Mouse (Mus musculus) limb, embryonic 14.5 days (tissue): ENCODE results near the gene Fitm1. TPM values are rescaled to one million over a fixed set of nuclear protein-coding genes. Genes with fewer than 3 reads are reported as not detected.

ENCODE experiments used
- ATAC-seq: fragments of 200-750 bp; cut with Nextera tagmentation; 2 replicates; pipeline ENCODE4 v1.8.0; 2017; ENCODE audit warnings: low read depth, moderate number of reproducible peaks, moderate TSS enrichment; ENCODE audit not compliant: low FRiP score
- DNase-seq: peaks from one replicate; pipeline ENCODE4 v3.0.0-alpha.2; 2015; ENCODE audit warnings: low spot score
- H3K27ac ChIP-seq: fragments of 300-500 bp; sonication (generic); replicated peaks from 2 replicates; pipeline ENCODE4 v1.5.1; 2014; ENCODE audit warnings: low read depth, mild to moderate bottlenecking, low read length, moderate library complexity, mixed read lengths
- H3K27me3 ChIP-seq: fragments of 300-500 bp; sonication (generic); 2 replicates; pipeline ENCODE4 v1.6.1; 2014; ENCODE audit warnings: low read length, mixed read lengths; ENCODE audit not compliant: control insufficient read depth, insufficient read depth
- H3K36me3 ChIP-seq: fragments of 300-500 bp; sonication (generic); 2 replicates; pipeline ENCODE4 v1.6.1; 2014; ENCODE audit warnings: mild to moderate bottlenecking, low read length, moderate library complexity, mixed read lengths; ENCODE audit not compliant: control insufficient read depth, insufficient read depth
- H3K4me1 ChIP-seq: fragments of 300-500 bp; sonication (generic); 2 replicates; pipeline ENCODE4 v1.6.1; 2014; ENCODE audit warnings: antibody characterized with exemption, low read length, mixed read lengths; ENCODE audit not compliant: control insufficient read depth, insufficient read depth
- H3K4me2 ChIP-seq: fragments of 300-500 bp; sonication (generic); replicated peaks from 2 replicates; pipeline ENCODE4 v1.6.1; 2014; ENCODE audit warnings: low read depth, mild to moderate bottlenecking, low read length, moderate library complexity; ENCODE audit not compliant: severe bottlenecking
- H3K4me3 ChIP-seq: fragments of 300-500 bp; sonication (generic); replicated peaks from 2 replicates; pipeline ENCODE4 v1.5.1; 2014; ENCODE audit warnings: low read length
- H3K9ac ChIP-seq: fragments of 300-500 bp; sonication (generic); 2 replicates; pipeline ENCODE4 v1.6.1; 2014; ENCODE audit warnings: mild to moderate bottlenecking, low read depth, low read length, moderate library complexity; ENCODE audit not compliant: severe bottlenecking
- H3K9me3 ChIP-seq: fragments of 300-500 bp; sonication (generic); 2 replicates; pipeline ENCODE4 v1.6.1; 2016; ENCODE audit warnings: low read length; ENCODE audit not compliant: control insufficient read depth
- POLR2A ChIP-seq: fragments of 200-500 bp; IDR thresholded peaks from 2 replicates; pipeline ENCODE4 v1.8.0; 2012; ENCODE audit warnings: inconsistent platforms, mild to moderate bottlenecking, moderate library complexity, borderline replicate concordance; ENCODE audit not compliant: insufficient read depth, insufficient read length; ENCODE audit errors: extremely low read depth
- whole genome bisulfite sequencing: fragments of 180-500 bp; shearing (Covaris S2); extraction: QIAGEN DNeasy Blood & Tissue Kit; methylation state at CpG from one replicate; pipeline ENCODE4 v1.1.7; 2014; 5-methylcytosine and 5-hydroxymethylcytosine counted together
- polyA plus RNA-seq, 2 experiments: library from polyadenylated mRNA; depleted of rRNA in 1 of 2; stranded (reverse) in 1 of 2; unstranded in 1 of 2; fragments of >200 nt; fragmentation: Nextera tagmentation in 1 of 2; extraction: Ambion mirVana in 1 of 2; gene quantifications; 2 replicates each; pipeline versions ENCODE4 v1.2.1 to v1.2.3; 2012 to 2014

The Fitm1 gene
- polyA plus RNA-seq, 2 experiments: 26.9 to 30.9 TPM

DNA sequence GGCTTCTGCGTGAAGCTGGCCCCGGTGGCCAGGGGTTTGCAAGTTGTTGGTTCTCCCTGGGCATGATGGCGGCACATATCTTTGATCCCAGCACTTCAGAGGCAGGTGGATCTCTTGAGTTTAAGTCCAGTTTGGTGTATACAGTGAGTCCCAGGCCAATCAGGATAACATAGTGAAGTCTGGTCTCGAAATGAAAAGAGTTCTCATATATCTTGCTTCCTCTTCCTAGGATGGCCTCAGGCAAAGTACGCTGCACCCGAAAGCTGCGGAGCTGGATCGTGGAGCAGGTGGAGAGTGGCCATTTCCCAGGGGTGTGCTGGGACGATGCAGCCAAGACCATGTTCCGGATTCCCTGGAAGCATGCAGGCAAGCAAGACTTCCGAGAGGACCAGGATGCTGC is 29.4 kb downstream of the Fitm1 start:
- Histone ChIP-seq H3K4me2 (peak overlapping the region; percentile 49; the same call in 1 of the 2 replicates), H3K9ac (no peak overlapping the region), H3K9me3 (no peaks in the 10 kb centered on the region), H3K27me3 (no peaks in the 10 kb centered on the region), H3K4me3 (no peak overlapping the region), H3K27ac (no peak overlapping the region), H3K4me1 (peaks cover 5% of the 10 kb centered on the region), H3K36me3 (peaks cover 73% of the 10 kb centered on the region)
- DNase-seq: no peak
- no peak for TF ChIP-seq POLR2A
- WGBS: 86% methylated on average over 11 of the region's 11 CpGs
- ATAC-seq: no peak

DNA sequence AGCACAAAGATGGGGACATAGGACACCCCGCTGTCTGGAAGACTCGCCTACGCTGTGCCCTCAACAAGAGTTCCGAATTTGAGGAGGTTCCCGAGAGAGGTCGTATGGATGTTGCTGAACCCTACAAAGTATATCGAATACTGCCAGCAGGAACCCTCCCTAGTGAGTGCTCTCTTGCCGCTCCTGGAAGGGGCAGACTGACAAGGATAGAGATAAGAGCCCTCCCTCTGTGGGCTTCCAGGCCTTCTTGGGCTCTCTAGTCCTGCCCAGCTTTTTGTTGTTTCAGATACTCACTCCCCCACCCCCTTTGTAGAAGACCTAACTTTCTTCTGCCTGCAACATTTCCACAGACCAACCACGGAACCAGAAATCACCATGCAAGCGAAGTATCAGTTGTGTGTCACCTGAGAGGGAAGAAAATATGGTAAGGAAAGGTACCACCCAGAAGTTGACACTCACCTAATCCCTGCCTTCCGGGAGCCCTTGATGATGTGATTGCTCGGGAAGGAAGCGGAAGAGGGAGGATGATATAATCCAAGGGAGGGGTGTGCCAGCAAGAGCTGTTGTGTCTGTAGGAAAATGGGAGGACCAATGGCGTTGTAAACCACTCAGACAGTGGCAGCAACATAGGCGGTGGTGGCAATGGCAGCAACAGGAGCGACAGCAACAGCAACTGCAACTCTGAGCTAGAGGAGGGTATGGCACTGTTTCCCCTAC is 30.5 kb downstream of the Fitm1 start:
- H3K9me3 ChIP-seq: no peaks in the 10 kb centered on the region
- ATAC-seq (no peak), DNase-seq (no peak)
- WGBS: 95% methylated on average over 16 of the region's 16 CpGs
- peaks cover 64% of the 10 kb centered on the region for H3K36me3 ChIP-seq
- H3K4me3 ChIP-seq: no peak overlapping the region
- no peak for TF ChIP-seq POLR2A
- H3K9ac ChIP-seq: no peak overlapping the region
- H3K27ac ChIP-seq: no peak overlapping the region
- H3K4me1 ChIP-seq: peaks cover 5% of the 10 kb centered on the region
- H3K4me2 ChIP-seq: no peak overlapping the region
- H3K27me3 ChIP-seq: no peaks in the 10 kb centered on the region

DNA sequence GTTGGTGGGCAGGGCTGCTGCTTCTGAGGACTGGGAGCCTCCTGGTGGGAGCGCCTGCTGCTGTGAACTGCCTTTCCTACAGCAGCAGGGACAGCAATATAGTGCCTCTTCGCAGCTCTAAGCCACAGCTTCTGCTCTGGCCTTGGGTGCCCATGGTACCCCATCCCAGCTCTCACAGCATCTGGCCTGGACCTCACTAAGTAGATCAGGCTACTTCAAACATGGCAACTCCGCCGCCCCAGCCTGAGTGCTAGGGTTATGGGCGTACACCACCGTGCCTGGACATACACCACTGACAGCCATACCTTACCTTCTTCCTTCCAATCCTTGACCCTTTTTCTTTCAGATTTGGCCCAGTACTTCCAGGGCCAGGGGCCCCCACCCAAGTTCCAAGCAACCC is 32.9 kb downstream of the Fitm1 start:
- Histone ChIP-seq H3K4me1 (peaks cover 5% of the 10 kb centered on the region), H3K27me3 (no peaks in the 10 kb centered on the region), H3K9ac (no peak overlapping the region), H3K4me3 (no peak overlapping the region), H3K27ac (no peak overlapping the region), H3K4me2 (no peak overlapping the region), H3K36me3 (peaks cover 40% of the 10 kb centered on the region), H3K9me3 (no peaks in the 10 kb centered on the region)
- ATAC-seq (no peak), DNase-seq (no peak)
- TF ChIP-seq POLR2A: no peak
- 96% methylated on average over 6 of the region's 6 CpGs for WGBS

DNA sequence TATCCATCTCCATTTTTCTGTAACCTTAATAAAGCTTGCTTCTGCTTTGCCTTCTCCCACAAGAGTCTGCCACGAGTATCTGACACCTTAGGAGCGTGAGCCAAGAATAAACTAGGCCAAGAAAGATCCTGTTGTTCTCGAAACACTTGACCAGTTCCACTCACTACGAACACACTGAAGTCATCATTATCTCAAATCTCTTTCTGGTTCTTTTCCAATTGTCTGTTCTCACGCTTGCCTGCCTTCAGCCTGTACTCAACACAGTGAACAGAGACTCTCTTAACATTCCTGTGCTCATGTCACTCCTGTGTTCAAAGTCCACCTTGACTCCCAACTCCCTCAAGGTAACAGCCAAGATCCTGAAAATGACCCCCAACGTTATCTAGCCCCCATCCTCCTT is 37.9 kb downstream of the Fitm1 start:
- no peak for ATAC-seq

DNA sequence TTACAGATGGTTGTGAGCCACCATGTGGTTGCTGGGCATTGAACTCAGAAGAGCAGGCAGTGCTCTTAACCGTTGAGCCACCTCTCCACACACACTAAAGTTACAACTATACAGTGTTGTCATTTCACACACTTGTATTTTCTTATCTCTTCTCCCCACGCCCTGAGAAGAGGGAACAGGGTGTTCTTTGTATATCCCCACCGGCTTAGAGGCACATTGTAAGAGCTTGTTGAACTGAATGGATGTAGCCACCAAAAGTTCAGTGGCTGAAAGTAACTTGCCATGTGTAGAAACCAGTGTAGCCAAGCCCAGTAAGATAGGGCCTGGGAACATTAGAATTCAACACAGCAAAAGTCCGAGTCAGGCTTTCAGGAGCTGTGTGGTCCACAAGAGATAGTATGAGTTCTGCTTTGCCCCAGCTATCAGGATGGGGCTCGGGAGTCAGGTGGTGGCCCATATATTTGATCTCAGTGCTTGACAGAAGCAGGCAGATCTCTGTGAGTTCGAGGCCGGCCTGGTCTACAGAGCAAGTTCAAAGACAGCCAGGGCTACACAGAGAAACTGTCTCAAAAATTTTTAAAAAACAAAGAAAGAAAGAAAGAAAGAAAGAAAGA is 39.3 kb downstream of the Fitm1 start:
- DNase-seq (no peak), ATAC-seq (no peak)
- TF ChIP-seq POLR2A: no peak
- Histone ChIP-seq H3K9me3 (no peaks in the 10 kb centered on the region), H3K4me3 (no peak overlapping the region), H3K9ac (no peak overlapping the region), H3K27me3 (no peaks in the 10 kb centered on the region), H3K27ac (no peak overlapping the region), H3K4me1 (no peaks in the 10 kb centered on the region; the same call in 1 of the 2 replicates), H3K36me3 (peaks cover under 1% of the 10 kb centered on the region; the same call in 1 of the 2 replicates), H3K4me2 (no peak overlapping the region)
- WGBS: 85% methylated on average over 7 of the region's 7 CpGs

More for the DNA sequence above, 37.9 kb downstream of the Fitm1 start:
- H3K9ac ChIP-seq: no peak overlapping the region
- no peak for TF ChIP-seq POLR2A
- peaks cover 14% of the 10 kb centered on the region for H3K36me3 ChIP-seq
- H3K4me1 ChIP-seq: no peaks in the 10 kb centered on the region
- H3K4me3 ChIP-seq: no peak overlapping the region
- 73% methylated on average over 6 of the region's 6 CpGs for WGBS
- H3K27me3 ChIP-seq: no peaks in the 10 kb centered on the region
- DNase-seq: no peak
- H3K27ac ChIP-seq: no peak overlapping the region
- no peak overlapping the region for H3K4me2 ChIP-seq
- H3K9me3 ChIP-seq: no peaks in the 10 kb centered on the region
